Mouse (Mus musculus): ENCODE data around the gene Gm3642. TPM values are rescaled to one million over a fixed set of nuclear protein-coding genes. Genes with fewer than 3 reads are reported as not detected.

Gene Gm3642
- polyA plus RNA-seq (2015; fragmentation: Nextera tagmentation; extraction: Ambion mirVana): 0.09 TPM in 1 of 2 replicates, not detected in the other

GRCm38 (mm10) chr14:6840211-6840610, at the start of gene Gm3642:
TSS of gene Gm3642 (minus strand) at chr14:6840311.

GRCm38 (mm10) chr14:6889521-6890012, 49.5 kb upstream of the Gm3642 start, which contains the start of gene Gm3667:
TSS of gene Gm3667 (minus strand) at chr14:6889962.

Other genes with a start within 250 kb of the Gm3642 start
- gene Gm3629, start 249.7 kb downstream of the Gm3642 start, polyA plus RNA-seq (2015; fragmentation: Nextera tagmentation; extraction: Ambion mirVana): not detected in 2 replicates
- gene Gm3460, start 217.9 kb downstream of the Gm3642 start, polyA plus RNA-seq (2015; fragmentation: Nextera tagmentation; extraction: Ambion mirVana): not detected in 2 replicates
- gene Gm10251, start 156.1 kb downstream of the Gm3642 start, polyA plus RNA-seq (2015; fragmentation: Nextera tagmentation; extraction: Ambion mirVana): not detected in 2 replicates
- not detected in 2 replicates for gene Gm8050, start 120.1 kb downstream of the Gm3642 start, polyA plus RNA-seq (2015; fragmentation: Nextera tagmentation; extraction: Ambion mirVana)
- 5.2 and 5.5 TPM in 2 replicates for gene Gm3636, start 98.0 kb downstream of the Gm3642 start, polyA plus RNA-seq (2015; fragmentation: Nextera tagmentation; extraction: Ambion mirVana)
- gene Gm8362, start 65.9 kb downstream of the Gm3642 start, polyA plus RNA-seq (2015; fragmentation: Nextera tagmentation; extraction: Ambion mirVana): not detected in 2 replicates
- 3.1 and 4.0 TPM in 2 replicates for gene Gm3667, start 49.7 kb upstream of the Gm3642 start, polyA plus RNA-seq (2015; fragmentation: Nextera tagmentation; extraction: Ambion mirVana)
- not detected in 2 replicates for gene Gm6356, start 133.5 kb upstream of the Gm3642 start, polyA plus RNA-seq (2015; fragmentation: Nextera tagmentation; extraction: Ambion mirVana)
- 0.19 and 0.24 TPM in 2 replicates for gene Gm10406, start 187.1 kb upstream of the Gm3642 start, polyA plus RNA-seq (2015; fragmentation: Nextera tagmentation; extraction: Ambion mirVana)
- gene Gm3685, start 204.7 kb upstream of the Gm3642 start, polyA plus RNA-seq (2015; fragmentation: Nextera tagmentation; extraction: Ambion mirVana): not detected in 2 replicates